Mouse (Mus musculus) cerebellum, adult 2 months (tissue): ENCODE data around the gene Parp3.

Experiments
- CTCF ChIP-seq: fragments of 200-500 bp; IDR thresholded peaks from 2 replicates; pipeline ENCODE4 v1.5.1; 2011; ENCODE audit warnings: low read depth, mild to moderate bottlenecking, control low read depth, low read length, moderate library complexity, borderline replicate concordance; ENCODE audit not compliant: insufficient read depth
- POLR2A ChIP-seq: fragments of 200-500 bp; IDR thresholded peaks from 2 replicates; pipeline ENCODE4 v1.6.1; 2011; ENCODE audit warnings: low read length, control low read depth, borderline replicate concordance; ENCODE audit not compliant: insufficient read depth

DNA sequence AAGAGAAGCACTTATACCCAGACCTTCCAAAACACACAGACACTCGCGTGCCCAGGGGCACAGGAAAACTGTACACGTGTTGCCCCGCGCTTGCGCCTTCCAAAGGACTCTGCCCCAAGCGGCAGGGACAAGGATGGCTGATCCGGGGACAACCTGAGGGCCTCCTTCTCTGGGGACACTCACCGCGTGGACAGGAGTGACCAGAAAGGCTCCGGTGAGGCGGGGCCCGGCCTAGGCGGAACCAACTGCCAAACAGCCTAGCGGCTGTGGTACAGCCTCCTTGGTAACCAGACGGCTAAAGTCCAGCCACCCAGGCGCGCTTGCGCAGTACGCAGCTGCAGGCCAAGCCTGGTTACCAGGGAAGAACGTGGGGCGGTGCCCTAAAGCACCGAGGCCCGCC is 29.4 kb downstream of the Parp3 start, which contains the start of the genes Abhd14b and Abhd14a:
- TF ChIP-seq CTCF (peak; percentile 59), POLR2A (peak; percentile 47; the same call in 1 of the 2 replicates)
